Mouse (Mus musculus) MN1 (cell line): Measurements from ENCODE around the gene Rpl6.
"Not testable (repeated sequence)": the region's sequence is repeated elsewhere in the genome, so short reads cannot be mapped to it uniquely, and the experiment has no call there.

Experiments
- DNase-seq: peaks from one replicate; pipeline ENCODE4 v3.0.0-alpha.2; 2016; ENCODE audit warnings: low spot score

The Rpl6 gene

GRCm38 (mm10) chr5:121197337-121197736 is 6.9 kb upstream of the Rpl6 start:
- DNase-seq, result no peak

GRCm38 (mm10) chr5:121198376-121198775 is 5.9 kb upstream of the Rpl6 start:
- DNase-seq, result no peak

- DNase-seq, result peak; percentile 67
Observed at GRCm38 (mm10) chr5:121201739-121202138, 2.5 kb upstream of the Rpl6 start.

- DNase-seq, result no peak
Observed at GRCm38 (mm10) chr5:121202467-121202866, 1.8 kb upstream of the Rpl6 start.

- DNase-seq, result not testable (repeated sequence)
Observed at GRCm38 (mm10) chr5:121205537-121206130, 1.4 kb downstream of the Rpl6 start.

- no peak for DNase-seq
Observed at GRCm38 (mm10) chr5:121206540-121206939, 2.3 kb downstream of the Rpl6 start.

GRCm38 (mm10) chr5:121206984-121207383 is 2.7 kb downstream of the Rpl6 start:
- DNase-seq, result no peak

- no peak for DNase-seq
Observed at GRCm38 (mm10) chr5:121209755-121210600, 5.7 kb downstream of the Rpl6 start.

GRCm38 (mm10) chr5:121210601-121210924 is 6.3 kb downstream of the Rpl6 start:
- DNase-seq, result no peak

- no peak for DNase-seq
Observed at GRCm38 (mm10) chr5:121212108-121212507, 7.8 kb downstream of the Rpl6 start.

- DNase-seq, result no peak
Observed at GRCm38 (mm10) chr5:121214707-121215106, 10.4 kb downstream of the Rpl6 start.

GRCm38 (mm10) chr5:121215380-121216125 is 11.3 kb downstream of the Rpl6 start:
- DNase-seq, result peak; percentile 76

- DNase-seq, result peak; percentile 24
Observed at GRCm38 (mm10) chr5:121216126-121216446, 11.8 kb downstream of the Rpl6 start.

GRCm38 (mm10) chr5:121216584-121217312 is 12.5 kb downstream of the Rpl6 start:
- not testable (repeated sequence) for DNase-seq

GRCm38 (mm10) chr5:121217313-121217634 is 13.0 kb downstream of the Rpl6 start:
- no peak for DNase-seq

- DNase-seq, result no peak
Observed at GRCm38 (mm10) chr5:121219190-121219589, 14.9 kb downstream of the Rpl6 start.

- peak; percentile 94 for DNase-seq
Observed at GRCm38 (mm10) chr5:121219980-121220731, 15.9 kb downstream of the Rpl6 start, which contains the start of gene Hectd4. Gene Hectd4 (plus strand): TSS chr5:121220219.

- peak; percentile 52 for DNase-seq
Observed at GRCm38 (mm10) chr5:121220732-121221301, 16.5 kb downstream of the Rpl6 start.

GRCm38 (mm10) chr5:121221328-121221850 is 17.1 kb downstream of the Rpl6 start:
- DNase-seq, result no peak

GRCm38 (mm10) chr5:121224020-121224419 is 19.7 kb downstream of the Rpl6 start:
- DNase-seq, result not testable (repeated sequence)

GRCm38 (mm10) chr5:121224856-121225255 is 20.6 kb downstream of the Rpl6 start:
- no peak for DNase-seq
